Mouse (Mus musculus) intestine, embryonic 16.5 days (tissue): ENCODE data around the gene Pxn. TPM values are rescaled to one million over a fixed set of nuclear protein-coding genes. Genes with fewer than 3 reads are reported as not detected.
A peak's percentile ranks its signal among the peaks of the same experiment; 100 is the strongest.

Experiments
- ATAC-seq: fragments of 200-750 bp; cut with Nextera tagmentation; 2 replicates; pipeline ENCODE4 v1.8.0; 2017; ENCODE audit warnings: moderate TSS enrichment, moderate library complexity
- H3K27ac ChIP-seq: fragments of 300-500 bp; sonication (generic); 2 replicates; pipeline ENCODE4 v1.5.1; 2014; ENCODE audit warnings: mild to moderate bottlenecking, low read length
- H3K27me3 ChIP-seq: fragments of 300-500 bp; sonication (generic); replicated peaks from 2 replicates; pipeline ENCODE4 v1.6.1; 2014; ENCODE audit warnings: low read length, control low read depth, mixed read lengths; ENCODE audit not compliant: control insufficient read depth, insufficient read depth
- H3K36me3 ChIP-seq: fragments of 300-500 bp; sonication (generic); 2 replicates; pipeline ENCODE4 v1.6.1; 2014; ENCODE audit warnings: low read length, control low read depth; ENCODE audit not compliant: control insufficient read depth, insufficient read depth
- H3K4me1 ChIP-seq: fragments of 300-500 bp; sonication (generic); 2 replicates; pipeline ENCODE4 v1.6.1; 2014; ENCODE audit warnings: low read length, control low read depth, mixed read lengths; ENCODE audit not compliant: control insufficient read depth, insufficient read depth
- H3K4me2 ChIP-seq: fragments of 300-500 bp; sonication (generic); 2 replicates; pipeline ENCODE4 v1.6.1; 2014; ENCODE audit warnings: low read depth, low read length, control low read depth
- H3K4me3 ChIP-seq: fragments of 300-500 bp; sonication (generic); 2 replicates; pipeline ENCODE4 v1.5.1; 2014; ENCODE audit warnings: mild to moderate bottlenecking, low read length
- H3K9ac ChIP-seq: fragments of 300-500 bp; sonication (generic); 2 replicates; pipeline ENCODE4 v1.6.1; 2014; ENCODE audit warnings: low read depth, low read length
- H3K9me3 ChIP-seq: fragments of 300-500 bp; sonication (generic); 2 replicates; pipeline ENCODE4 v1.6.1; 2016; ENCODE audit warnings: low read length, control low read depth; ENCODE audit not compliant: control insufficient read depth
- WGBS: fragments of 180-500 bp; shearing (Covaris S2); extraction: QIAGEN DNeasy Blood & Tissue Kit; methylation state at CpG from one replicate; pipeline ENCODE4 v1.1.7; 2014; 5-methylcytosine and 5-hydroxymethylcytosine counted together
- polyA plus RNA-seq: library from polyadenylated mRNA; unstranded; fragments of >200 nt; fragmentation: Nextera tagmentation; extraction: Ambion mirVana; gene quantifications from 2 replicates; pipeline ENCODE4 v1.2.1, GENCODE M21; 2015

Pxn gene
- polyA plus RNA-seq, 1 experiment from 2014 or later, result 71.9 TPM

GRCm38 (mm10) chr5:115507267-115507980 is 948 bp downstream of the Pxn start:
- no peaks in the 10 kb centered on the region for H3K9me3 ChIP-seq
- H3K27ac ChIP-seq, result peak overlapping the region; percentile 72
- H3K9ac ChIP-seq, result peak overlapping the region; percentile 96
- no peaks in the 10 kb centered on the region for H3K36me3 ChIP-seq
- H3K4me3 ChIP-seq, result peak overlapping the region; percentile 89
- 14% methylated on average over 12 of the region's 12 CpGs for WGBS
- ATAC-seq, result no peak
- no peaks in the 10 kb centered on the region for H3K27me3 ChIP-seq
- H3K4me2 ChIP-seq, result peak overlapping the region; percentile 89
- peaks cover 35% of the 10 kb centered on the region for H3K4me1 ChIP-seq

- H3K9me3 ChIP-seq, result no peaks in the 10 kb centered on the region
- no peaks in the 10 kb centered on the region for H3K36me3 ChIP-seq
- no peaks in the 10 kb centered on the region for H3K27me3 ChIP-seq
- H3K4me3 ChIP-seq, result peak overlapping the region; percentile 89
- H3K27ac ChIP-seq, result peak overlapping the region; percentile 65
- H3K4me2 ChIP-seq, result peak overlapping the region; percentile 89
- H3K9ac ChIP-seq, result peak overlapping the region; percentile 96
- H3K4me1 ChIP-seq, result peaks cover 35% of the 10 kb centered on the region
- 46% methylated on average over 18 of the region's 18 CpGs for WGBS
- no peak for ATAC-seq
These were observed 1.7 kb downstream of the Pxn start for GRCm38 (mm10) chr5:115507981-115508858.

GRCm38 (mm10) chr5:115508859-115509147 is 2.3 kb downstream of the Pxn start:
- peak overlapping the region; percentile 96 for H3K9ac ChIP-seq
- no peaks in the 10 kb centered on the region for H3K9me3 ChIP-seq
- H3K36me3 ChIP-seq, result no peaks in the 10 kb centered on the region
- H3K4me2 ChIP-seq, result peak overlapping the region; percentile 89
- WGBS, result 35% methylated on average over 10 of the region's 10 CpGs
- no peak for ATAC-seq
- H3K4me3 ChIP-seq, result peak overlapping the region; percentile 89
- H3K27me3 ChIP-seq, result no peaks in the 10 kb centered on the region
- peak overlapping the region; percentile 65 for H3K27ac ChIP-seq
- peaks cover 37% of the 10 kb centered on the region for H3K4me1 ChIP-seq

GRCm38 (mm10) chr5:115509321-115509761 is 2.9 kb downstream of the Pxn start:
- ATAC-seq, result no peak
- Histone ChIP-seq H3K4me2 (peak overlapping the region; percentile 89), H3K4me1 (peaks cover 42% of the 10 kb centered on the region), H3K9me3 (no peaks in the 10 kb centered on the region), H3K27ac (peak overlapping the region; percentile 65), H3K4me3 (peak overlapping the region; percentile 89), H3K9ac (peak overlapping the region; percentile 96), H3K27me3 (no peaks in the 10 kb centered on the region), H3K36me3 (no peaks in the 10 kb centered on the region)
- 33% methylated on average over 15 of the region's 15 CpGs for WGBS

GRCm38 (mm10) chr5:115509790-115510689 is 3.6 kb downstream of the Pxn start:
- peak overlapping the region; percentile 89 for H3K4me2 ChIP-seq
- no peaks in the 10 kb centered on the region for H3K27me3 ChIP-seq
- H3K4me3 ChIP-seq, result peak overlapping the region; percentile 89; the same call in 1 of the 2 replicates
- peaks cover 49% of the 10 kb centered on the region for H3K4me1 ChIP-seq
- H3K36me3 ChIP-seq, result no peaks in the 10 kb centered on the region
- no peaks in the 10 kb centered on the region for H3K9me3 ChIP-seq
- WGBS, result 70% methylated on average over 15 of the region's 15 CpGs
- ATAC-seq, result no peak
- peak overlapping the region; percentile 96 for H3K9ac ChIP-seq
- peak overlapping the region; percentile 65 for H3K27ac ChIP-seq

GRCm38 (mm10) chr5:115512375-115512774 is 5.9 kb downstream of the Pxn start:
- 91% methylated on average over 7 of the region's 7 CpGs for WGBS
- no peaks in the 10 kb centered on the region for H3K9me3 ChIP-seq
- no peaks in the 10 kb centered on the region for H3K27me3 ChIP-seq
- no peaks in the 10 kb centered on the region for H3K36me3 ChIP-seq
- H3K9ac ChIP-seq, result no peak overlapping the region
- H3K27ac ChIP-seq, result no peak overlapping the region
- peaks cover 58% of the 10 kb centered on the region for H3K4me1 ChIP-seq
- H3K4me2 ChIP-seq, result no peak overlapping the region
- no peak for ATAC-seq
- H3K4me3 ChIP-seq, result no peak overlapping the region

GRCm38 (mm10) chr5:115513246-115513645 is 6.8 kb downstream of the Pxn start:
- H3K9ac ChIP-seq, result no peak overlapping the region
- H3K4me3 ChIP-seq, result no peak overlapping the region
- H3K4me2 ChIP-seq, result no peak overlapping the region
- no peak overlapping the region for H3K27ac ChIP-seq
- no peaks in the 10 kb centered on the region for H3K27me3 ChIP-seq
- H3K36me3 ChIP-seq, result no peaks in the 10 kb centered on the region
- ATAC-seq, result no peak
- H3K9me3 ChIP-seq, result no peaks in the 10 kb centered on the region
- H3K4me1 ChIP-seq, result peaks cover 49% of the 10 kb centered on the region
- 93% methylated on average over 14 of the region's 14 CpGs for WGBS

- WGBS, result 90% methylated on average over 16 of the region's 16 CpGs
- Histone ChIP-seq H3K9ac (no peak overlapping the region), H3K4me3 (no peak overlapping the region), H3K4me2 (no peak overlapping the region), H3K9me3 (no peaks in the 10 kb centered on the region), H3K27me3 (no peaks in the 10 kb centered on the region), H3K36me3 (no peaks in the 10 kb centered on the region), H3K27ac (no peak overlapping the region), H3K4me1 (peaks cover 44% of the 10 kb centered on the region)
- no peak for ATAC-seq
These were observed 7.2 kb downstream of the Pxn start for GRCm38 (mm10) chr5:115513721-115514120.

GRCm38 (mm10) chr5:115514346-115514745 is 7.9 kb downstream of the Pxn start:
- Histone ChIP-seq H3K4me1 (peaks cover 42% of the 10 kb centered on the region), H3K27ac (peak overlapping the region; percentile 86), H3K4me3 (no peak overlapping the region), H3K4me2 (peak overlapping the region; percentile 9; the same call in 1 of the 2 replicates), H3K27me3 (no peaks in the 10 kb centered on the region), H3K9me3 (no peaks in the 10 kb centered on the region), H3K9ac (peak overlapping the region; percentile 34), H3K36me3 (no peaks in the 10 kb centered on the region)
- 0 out of 2 replicates have a peak, but pooled peaks have one; percentile 7 for ATAC-seq
- 78% methylated on average over 6 of the region's 6 CpGs for WGBS
